ENCODE assay signal across 8 mouse cellular contexts in the genomic region with DNA sequence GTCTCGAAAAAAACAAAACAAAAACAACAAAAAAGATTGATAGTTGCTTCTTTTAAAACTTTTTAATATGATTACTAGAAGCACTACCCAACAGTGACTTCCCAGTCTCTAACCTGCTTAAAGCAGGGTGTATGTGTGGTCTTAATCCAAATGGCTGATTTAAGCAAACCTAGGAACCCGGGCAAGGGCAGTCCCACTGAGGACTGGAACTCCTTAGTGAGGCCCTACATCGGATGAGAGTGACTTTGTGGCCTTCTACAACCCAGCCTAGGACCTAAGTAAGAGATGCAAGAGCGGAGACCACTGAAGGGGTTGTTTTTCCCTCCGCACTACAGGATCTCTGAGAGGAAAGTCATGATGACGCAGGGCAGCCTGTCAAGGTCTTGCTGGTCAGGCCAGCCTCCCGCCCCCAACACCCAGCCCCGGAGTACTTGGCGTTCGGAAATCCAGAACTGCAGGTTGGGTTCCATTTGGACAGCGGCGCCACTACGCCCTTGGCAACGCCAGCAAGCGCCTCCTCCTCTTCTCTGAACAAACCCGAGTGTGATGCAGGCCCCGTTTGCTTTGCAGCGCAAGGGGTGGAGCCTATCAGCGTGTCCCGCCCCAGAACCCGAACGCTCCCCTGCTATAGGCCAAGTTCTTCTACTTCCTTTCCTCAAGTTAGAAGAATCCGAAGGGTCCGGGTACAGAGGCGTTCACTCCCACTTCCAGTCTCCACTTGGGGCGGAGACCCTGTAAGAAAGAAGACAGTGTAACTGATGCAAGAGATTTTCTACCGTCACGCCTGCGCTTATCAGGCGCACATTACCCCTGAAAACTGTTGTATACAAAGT. TPM values are rescaled to one million over a fixed set of nuclear protein-coding genes. Genes with fewer than 3 reads are reported as not detected.
DNase-seq lines count a peak whose midpoint lies in the region; ATAC-seq and TF ChIP-seq lines count a peak whose summit lies in the region.

A gene (minus strand): TSS at position 612 of the 833 bp plus-strand sequence.

- peak; percentile 81 for TF ChIP-seq POLR2A in ES-Bruce4 (IDR thresholded peaks at IDR 0.05; ENCODE audit: insufficient read depth, low read length)

- peak within 1 kb of the TSS; percentile 71 for H3K4me2 ChIP-seq in forebrain, embryonic 13.5 days
- H3K4me2 ChIP-seq in neural tube, embryonic 15.5 days: peak within 1 kb of the TSS; percentile 75

- peaks cover 5% of the 10 kb centered on the region; the same call in 1 of the 2 replicates for H3K36me3 ChIP-seq in ES-Bruce4 (ENCODE audit: control insufficient read depth, insufficient read depth, low read length, poor library complexity, severe bottlenecking)
- peaks cover 12% of the 10 kb centered on the region for H3K36me3 ChIP-seq in forebrain, embryonic 13.5 days (ENCODE audit: poor library complexity, severe bottlenecking)
- H3K36me3 ChIP-seq in neural tube, embryonic 15.5 days: peaks cover 19% of the 10 kb centered on the region

- H3K27me3 ChIP-seq in ES-Bruce4 (ENCODE audit: control insufficient read depth, insufficient read depth, low read length, poor library complexity, severe bottlenecking): no peaks in the 10 kb centered on the region
- no peaks in the 10 kb centered on the region for H3K27me3 ChIP-seq in forebrain, embryonic 13.5 days
- no peaks in the 10 kb centered on the region for H3K27me3 ChIP-seq in neural tube, embryonic 15.5 days (replicated peaks)

- ATAC-seq in cerebellum, adult (ENCODE audit: insufficient number of reproducible peaks, low FRiP score, low TSS enrichment): peak; percentile 99
- peak; percentile 100 for ATAC-seq in forebrain, embryonic 13.5 days
- ATAC-seq in neural tube, embryonic 15.5 days (ENCODE audit: low FRiP score): peak; percentile 99

- TF ChIP-seq CTCF in ES-Bruce4 (IDR thresholded peaks at IDR 0.05; ENCODE audit: low read depth, low read length): no peak

- no peak for TF ChIP-seq EP300 in ES-Bruce4 (IDR thresholded peaks at IDR 0.05; ENCODE audit: insufficient read depth, low read depth, low read length)

- H3K4me3 ChIP-seq in ES-Bruce4 (ENCODE audit: low read depth, low read length): peak within 1 kb of the TSS; percentile 53
- peak within 1 kb of the TSS; percentile 61 for H3K4me3 ChIP-seq in forebrain, embryonic 13.5 days
- peak within 1 kb of the TSS; percentile 63 for H3K4me3 ChIP-seq in neural tube, embryonic 15.5 days (replicated peaks)

- H3K4me1 ChIP-seq in ES-Bruce4 (ENCODE audit: control insufficient read depth, insufficient read depth, low read length): no peaks in the 10 kb centered on the region
- 0 out of 2 replicates have a peak, but pooled peaks cover 7% of the 10 kb centered on the region for H3K4me1 ChIP-seq in forebrain, embryonic 13.5 days
- peaks cover 11% of the 10 kb centered on the region for H3K4me1 ChIP-seq in neural tube, embryonic 15.5 days

- intact Hi-C loops in heart, postnatal 14 days (cut with DNase I): loop anchor here (5.0 kb wide), 1 partner anchor 69 kb away; a partner anchor contains a TSS

- no peaks in the 10 kb centered on the region for H3K9me3 ChIP-seq in ES-Bruce4 (replicated peaks; ENCODE audit: control insufficient read depth, insufficient read depth, low read length, poor library complexity, severe bottlenecking)
- H3K9me3 ChIP-seq in forebrain, embryonic 13.5 days (replicated peaks): no peaks in the 10 kb centered on the region
- H3K9me3 ChIP-seq in neural tube, embryonic 15.5 days (replicated peaks): no peaks in the 10 kb centered on the region

- peak within 1 kb of the TSS; percentile 35; the same call in 1 of the 2 replicates for H3K9ac ChIP-seq in ES-Bruce4 (ENCODE audit: low read depth, poor library complexity, severe bottlenecking)
- peak within 1 kb of the TSS; percentile 76 for H3K9ac ChIP-seq in forebrain, embryonic 13.5 days
- peak within 1 kb of the TSS; percentile 71 for H3K9ac ChIP-seq in neural tube, embryonic 15.5 days (replicated peaks)

- DNase-seq in heart, postnatal 14 days: peak; percentile 88 to 89
- peak; percentile 93 for DNase-seq in layer of hippocampus, adult 11-12 months (ENCODE audit: low spot score)
- peak; percentile 96 to 97 for DNase-seq in lung, adult 18-20 months
- peak; percentile 91 for DNase-seq in testis, postnatal 14 days (ENCODE audit: low spot score)

- H3K27ac ChIP-seq in ES-Bruce4 (ENCODE audit: insufficient read depth, low read length): no peak within 1 kb of the TSS; the same call in 1 of the 2 replicates
- H3K27ac ChIP-seq in forebrain, embryonic 13.5 days: peak within 1 kb of the TSS; percentile 68
- peak within 1 kb of the TSS; percentile 84 for H3K27ac ChIP-seq in neural tube, embryonic 15.5 days (replicated peaks)

- 3% methylated on average over 30 of the region's 30 CpGs for WGBS in forebrain, embryonic 13.5 days
- 5% methylated on average over 30 of the region's 30 CpGs for WGBS in neural tube, embryonic 15.5 days

RNA-seq across cellular contexts. Expression of the gene that starts here (rescaled TPM):
- polyA plus RNA-seq in ES-Bruce4 (2011; ENCODE audit: insufficient read depth, insufficient read length, low read depth, missing spikeins): 1.8 and 2.8 TPM in 2 replicates
- 10.5 and 11.1 TPM in 2 replicates for polyA plus RNA-seq in forebrain, embryonic 13.5 days (2015; fragmentation: Nextera tagmentation; extraction: Ambion mirVana)
- total RNA-seq in heart, postnatal 14 days (2021): 1 to 10 TPM; 5.7 to 5.8 TPM
- polyA plus RNA-seq in neural tube, embryonic 15.5 days (2015; fragmentation: Nextera tagmentation; extraction: Ambion mirVana): 11.0 and 13.0 TPM in 2 replicates
